Mouse (Mus musculus) liver, embryonic 16.5 days (tissue): Measurements from ENCODE around the gene Tesk2. TPM values are rescaled to one million over a fixed set of nuclear protein-coding genes. Genes with fewer than 3 reads are reported as not detected.
"Not testable (repeated sequence)": the region's sequence is repeated elsewhere in the genome, so short reads cannot be mapped to it uniquely, and the experiment has no call there.

Experiments used
- ATAC-seq: fragments of 200-750 bp; cut with Nextera tagmentation; 2 replicates; pipeline ENCODE4 v1.8.0; 2017; ENCODE audit warnings: low read depth, mild to moderate bottlenecking, moderate number of reproducible peaks, moderate library complexity
- H3K27ac ChIP-seq: fragments of 300-500 bp; sonication (generic); 2 replicates; pipeline ENCODE4 v1.5.1; 2014; ENCODE audit warnings: mild to moderate bottlenecking, low read length
- H3K27me3 ChIP-seq: fragments of 300-500 bp; sonication (generic); 2 replicates; pipeline ENCODE4 v1.6.1; 2014; ENCODE audit warnings: low read depth, low read length, mixed read lengths; ENCODE audit not compliant: control insufficient read depth, insufficient read depth
- H3K36me3 ChIP-seq: fragments of 300-500 bp; sonication (generic); 2 replicates; pipeline ENCODE4 v1.6.1; 2014; ENCODE audit warnings: mild to moderate bottlenecking; ENCODE audit not compliant: control insufficient read depth, insufficient read depth
- H3K4me1 ChIP-seq: fragments of 300-500 bp; sonication (generic); 2 replicates; pipeline ENCODE4 v1.6.1; 2014; ENCODE audit warnings: low read depth, low read length, mixed read lengths; ENCODE audit not compliant: control insufficient read depth
- H3K4me2 ChIP-seq: fragments of 300-500 bp; sonication (generic); 2 replicates; pipeline ENCODE4 v1.6.1; 2014; ENCODE audit warnings: low read depth, low read length, mixed read lengths
- H3K4me3 ChIP-seq: fragments of 300-500 bp; sonication (generic); 2 replicates; pipeline ENCODE4 v1.5.1; 2014; ENCODE audit warnings: low read depth, mild to moderate bottlenecking, low read length
- H3K9ac ChIP-seq: fragments of 300-500 bp; sonication (generic); 2 replicates; pipeline ENCODE4 v1.6.1; 2014; ENCODE audit warnings: low read depth, low read length
- H3K9me3 ChIP-seq: fragments of 300-500 bp; sonication (generic); replicated peaks from 2 replicates; pipeline ENCODE4 v1.6.1; 2016; ENCODE audit warnings: low read length; ENCODE audit not compliant: control insufficient read depth
- WGBS: fragments of 180-500 bp; shearing (Covaris S2); extraction: QIAGEN DNeasy Blood & Tissue Kit; methylation state at CpG from one replicate; pipeline ENCODE4 v1.1.7; 2014; ENCODE audit not compliant: insufficient replicate concordance; 5-methylcytosine and 5-hydroxymethylcytosine counted together
- polyA plus RNA-seq: library from polyadenylated mRNA; unstranded; fragments of >200 nt; fragmentation: Nextera tagmentation; extraction: Ambion mirVana; gene quantifications from 2 replicates; pipeline ENCODE4 v1.2.1, GENCODE M21; 2015

Gene Tesk2
- polyA plus RNA-seq, 1 experiment from 2014 or later = 5.9 TPM

DNA sequence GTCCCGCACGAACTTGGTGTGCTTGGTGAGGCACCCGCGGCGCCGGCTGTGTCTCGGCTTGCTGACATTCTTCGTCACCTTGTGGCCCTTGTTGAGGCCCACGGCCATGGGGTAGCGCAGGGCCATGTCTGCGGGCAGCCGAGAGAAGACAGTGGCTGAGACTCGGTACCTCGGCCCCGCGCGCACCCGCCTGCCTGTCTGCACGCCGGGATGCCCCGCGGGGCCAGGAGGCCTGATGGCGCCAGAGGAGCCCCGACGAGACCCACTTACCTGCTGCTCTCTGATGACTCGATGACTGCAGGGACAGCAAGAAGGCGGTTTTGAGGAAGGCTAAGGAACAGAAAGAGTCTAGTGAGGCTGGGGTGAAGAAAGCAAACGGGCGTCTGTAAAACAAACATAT is 119.3 kb downstream of the Tesk2 start:
- not testable (repeated sequence) for H3K9me3 ChIP-seq, H3K36me3 ChIP-seq, H3K27ac ChIP-seq, ATAC-seq, H3K4me3 ChIP-seq, H3K4me2 ChIP-seq, H3K9ac ChIP-seq, H3K4me1 ChIP-seq
- 29% methylated on average over 17 of the region's 29 CpGs for WGBS
- H3K27me3 ChIP-seq = peaks cover 11% of the 10 kb centered on the region

DNA sequence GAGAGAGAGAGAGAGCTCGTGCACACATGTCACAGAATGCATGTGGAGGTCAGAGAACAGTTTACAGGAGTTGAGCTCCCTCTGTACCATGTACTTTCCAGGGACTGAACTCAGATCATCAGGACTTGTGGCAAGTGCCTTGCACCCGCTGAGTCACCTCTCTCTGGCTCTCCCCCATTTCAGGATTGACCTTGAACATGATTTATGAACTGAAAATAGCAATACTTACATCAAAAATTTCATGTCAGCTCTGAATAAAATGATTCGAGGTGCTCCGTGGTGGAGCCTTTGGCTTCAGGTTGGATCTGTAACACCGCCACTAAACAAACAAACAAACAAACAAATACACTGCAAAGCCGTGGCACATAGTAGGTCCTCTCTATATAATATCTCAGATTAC is 120.1 kb downstream of the Tesk2 start:
- Histone ChIP-seq H3K9me3 (no peaks in the 10 kb centered on the region), H3K4me3 (no peak overlapping the region), H3K27me3 (peaks cover 11% of the 10 kb centered on the region), H3K4me1 (no peaks in the 10 kb centered on the region), H3K36me3 (no peaks in the 10 kb centered on the region), H3K9ac (no peak overlapping the region), H3K4me2 (no peak overlapping the region), H3K27ac (no peak overlapping the region)
- WGBS = 52% methylated on average over 6 of the region's 6 CpGs
- ATAC-seq = no peak

DNA sequence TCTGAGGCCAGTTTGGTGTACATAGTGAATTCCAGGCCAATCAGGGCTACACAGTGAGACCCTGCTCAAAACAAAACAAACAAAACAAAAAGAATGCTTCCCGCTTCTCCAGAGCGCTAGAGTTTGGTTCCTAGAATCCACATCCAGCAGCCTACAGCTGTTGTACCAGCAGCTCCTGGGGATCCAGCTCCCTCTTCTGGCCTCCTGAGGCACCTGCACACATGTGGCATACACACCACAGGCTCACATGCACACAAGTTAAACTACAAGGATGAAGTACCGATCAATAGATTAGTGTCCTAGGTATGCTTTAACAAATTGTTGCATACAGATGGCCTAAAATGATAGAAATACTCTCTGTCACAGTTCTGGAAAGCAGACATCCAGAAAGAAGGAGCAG is 123.6 kb downstream of the Tesk2 start:
- H3K4me3 ChIP-seq = no peak overlapping the region
- no peak overlapping the region for H3K4me2 ChIP-seq
- no peaks in the 10 kb centered on the region for H3K9me3 ChIP-seq
- 72% methylated on average over 3 of the region's 3 CpGs for WGBS
- no peaks in the 10 kb centered on the region for H3K36me3 ChIP-seq
- no peak overlapping the region for H3K27ac ChIP-seq
- H3K27me3 ChIP-seq = peaks cover 9% of the 10 kb centered on the region
- ATAC-seq = no peak
- H3K9ac ChIP-seq = no peak overlapping the region
- no peaks in the 10 kb centered on the region for H3K4me1 ChIP-seq

DNA sequence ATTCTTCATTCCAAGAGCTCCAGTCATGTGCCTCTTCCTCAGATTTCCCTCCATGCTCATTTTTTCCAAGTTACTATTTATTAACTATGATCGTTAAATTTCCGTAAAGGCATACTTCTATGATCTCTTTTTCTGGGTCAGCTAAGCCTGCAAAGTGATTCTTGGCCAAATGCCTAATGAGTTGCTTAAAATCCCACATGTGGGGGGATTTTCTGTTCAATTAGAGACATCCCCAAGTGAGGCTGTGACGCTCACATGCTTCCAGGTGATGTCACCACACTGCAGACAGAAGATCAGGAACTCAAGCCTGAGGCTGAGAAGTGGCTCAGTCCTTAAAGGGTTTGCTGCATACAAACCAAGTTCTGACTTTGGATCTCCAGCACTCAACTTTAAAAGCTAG is 129.2 kb downstream of the Tesk2 start:
- Histone ChIP-seq H3K4me2 (no peak overlapping the region), H3K9ac (no peak overlapping the region), H3K27ac (no peak overlapping the region), H3K9me3 (no peaks in the 10 kb centered on the region), H3K27me3 (no peaks in the 10 kb centered on the region), H3K4me3 (no peak overlapping the region), H3K36me3 (no peaks in the 10 kb centered on the region), H3K4me1 (no peaks in the 10 kb centered on the region)
- no peak for ATAC-seq
- WGBS = 68% methylated on average over 3 of the region's 3 CpGs

DNA sequence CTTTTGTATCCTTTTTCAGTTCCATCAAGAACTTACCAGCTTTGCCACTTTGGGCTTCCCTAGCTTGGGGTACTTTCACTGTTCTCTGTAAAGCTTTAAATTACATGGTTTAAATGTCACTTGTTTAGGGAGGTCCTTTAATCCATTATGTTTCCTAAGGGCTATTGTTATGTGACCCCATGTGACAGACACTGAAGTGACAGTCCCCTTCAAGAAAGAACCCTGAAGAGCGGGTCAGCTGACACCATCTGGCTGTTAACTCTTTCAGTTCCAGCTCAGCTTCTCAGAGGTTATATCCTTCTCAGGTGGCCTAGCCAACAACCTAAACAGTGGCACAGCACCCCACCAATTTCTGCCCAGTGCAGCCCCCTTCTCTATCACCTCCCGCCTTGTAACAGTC is 133.5 kb downstream of the Tesk2 start:
- no peak for ATAC-seq
- Histone ChIP-seq H3K4me1 (no peaks in the 10 kb centered on the region), H3K4me2 (no peak overlapping the region), H3K27ac (no peak overlapping the region), H3K4me3 (no peak overlapping the region), H3K36me3 (no peaks in the 10 kb centered on the region), H3K9me3 (no peaks in the 10 kb centered on the region), H3K9ac (no peak overlapping the region), H3K27me3 (no peaks in the 10 kb centered on the region)
- 32% methylated on average over 2 of the region's 2 CpGs for WGBS

Other genes starting within 250 kb of the Tesk2 start
- 12.3 and 13.3 TPM in 2 replicates for gene Ipp, start 213.4 kb upstream of the Tesk2 start, polyA plus RNA-seq
- 17.8 and 20.5 TPM in 2 replicates for gene Tmem69, start 165.0 kb upstream of the Tesk2 start, polyA plus RNA-seq
- gene Gpbp1l1, start 163.3 kb upstream of the Tesk2 start, polyA plus RNA-seq = 15.3 and 16.0 TPM in 2 replicates
- 2.2 and 2.4 TPM in 2 replicates for gene Ccdc17, start 124.3 kb upstream of the Tesk2 start, polyA plus RNA-seq
- gene Nasp, start 93.0 kb upstream of the Tesk2 start, polyA plus RNA-seq = 38.4 and 45.2 TPM in 2 replicates
- gene Akr1a1, start 69.3 kb upstream of the Tesk2 start, polyA plus RNA-seq = 294 and 297 TPM in 2 replicates
- gene Prdx1, start 35.4 kb upstream of the Tesk2 start, polyA plus RNA-seq = 964 and 975 TPM in 2 replicates
- 8.8 and 8.9 TPM in 2 replicates for gene Mmachc, start 12.5 kb upstream of the Tesk2 start, polyA plus RNA-seq
- 10.3 and 12.4 TPM in 2 replicates for gene Ccdc163, start 12.4 kb upstream of the Tesk2 start, polyA plus RNA-seq
- gene Toe1, start 86.7 kb downstream of the Tesk2 start, polyA plus RNA-seq = 11.4 and 12.6 TPM in 2 replicates
- 2.6 and 2.9 TPM in 2 replicates for gene Mutyh, start 86.8 kb downstream of the Tesk2 start, polyA plus RNA-seq
- 0.11 and 0.12 TPM in 2 replicates for gene Hpdl, start 100.8 kb downstream of the Tesk2 start, polyA plus RNA-seq
- 0.01 and 0.06 TPM in 2 replicates for gene Zswim5, start 156.4 kb downstream of the Tesk2 start, polyA plus RNA-seq